Mouse (Mus musculus): Measurements from ENCODE around the gene Trmt2a.

The Trmt2a gene

GRCm38 (mm10) chr16:18248433-18249363 is at the start of gene Trmt2a, which contains the start of gene Ranbp1:
Gene Trmt2a, plus strand, starts transcription at chr16:18248679.
Gene Ranbp1, minus strand, starts transcription at chr16:18248732.
- WGBS = under 1% methylated on average over 102 of the region's 102 CpGs

GRCm38 (mm10) chr16:18200062-18200461 is 48.4 kb upstream of the Trmt2a start:
- 97% methylated on average over 2 of the region's 2 CpGs for WGBS

GRCm38 (mm10) chr16:18201620-18202019 is 46.9 kb upstream of the Trmt2a start:
- WGBS = 85% methylated on average over 1 of the region's 1 CpGs

- 93% methylated on average over 1 of the region's 1 CpGs for WGBS
Observed at GRCm38 (mm10) chr16:18202061-18202460, 46.4 kb upstream of the Trmt2a start.

- WGBS = 70% methylated on average over 7 of the region's 7 CpGs
Observed at GRCm38 (mm10) chr16:18203430-18204091, 44.9 kb upstream of the Trmt2a start.

GRCm38 (mm10) chr16:18210701-18211416 is 37.6 kb upstream of the Trmt2a start:
- 24% methylated on average over 7 of the region's 8 CpGs for WGBS

- 38% methylated on average over 10 of the region's 10 CpGs for whole genome bisulfite sequencing
Observed at GRCm38 (mm10) chr16:18211417-18212171, 36.9 kb upstream of the Trmt2a start.

- 31% methylated on average over 6 of the region's 6 CpGs for WGBS
Observed at GRCm38 (mm10) chr16:18213689-18214088, 34.8 kb upstream of the Trmt2a start.

- 61% methylated on average over 7 of the region's 7 CpGs for WGBS
Observed at GRCm38 (mm10) chr16:18214858-18215257, 33.6 kb upstream of the Trmt2a start.

- 92% methylated on average over 4 of the region's 4 CpGs for WGBS
Observed at GRCm38 (mm10) chr16:18217579-18217978, 30.9 kb upstream of the Trmt2a start, which contains the start of gene Ccdc188. Gene Ccdc188, plus strand, starts transcription at chr16:18217879.

- 80% methylated on average over 9 of the region's 9 CpGs for whole genome bisulfite sequencing
Observed at GRCm38 (mm10) chr16:18218580-18218996, 29.9 kb upstream of the Trmt2a start.

GRCm38 (mm10) chr16:18220001-18220400 is 28.5 kb upstream of the Trmt2a start:
- 52% methylated on average over 8 of the region's 8 CpGs for WGBS

- WGBS = 83% methylated on average over 6 of the region's 6 CpGs
Observed at GRCm38 (mm10) chr16:18220856-18221542, 27.5 kb upstream of the Trmt2a start.

GRCm38 (mm10) chr16:18221543-18221898 is 27.0 kb upstream of the Trmt2a start:
- WGBS = 74% methylated on average over 11 of the region's 11 CpGs

GRCm38 (mm10) chr16:18222188-18222587 is 26.3 kb upstream of the Trmt2a start:
- 83% methylated on average over 11 of the region's 11 CpGs for WGBS

GRCm38 (mm10) chr16:18227187-18227586 is 21.3 kb upstream of the Trmt2a start:
- WGBS = 88% methylated on average over 13 of the region's 13 CpGs

- WGBS = 86% methylated on average over 20 of the region's 20 CpGs
Observed at GRCm38 (mm10) chr16:18227897-18228422, 20.5 kb upstream of the Trmt2a start.

- WGBS = 66% methylated on average over 4 of the region's 4 CpGs
Observed at GRCm38 (mm10) chr16:18228856-18229255, 19.6 kb upstream of the Trmt2a start.

GRCm38 (mm10) chr16:18229622-18230021 is 18.9 kb upstream of the Trmt2a start:
- 10% methylated on average over 11 of the region's 11 CpGs for WGBS

GRCm38 (mm10) chr16:18230617-18231016 is 17.9 kb upstream of the Trmt2a start:
- 68% methylated on average over 6 of the region's 6 CpGs for WGBS
